Mouse (Mus musculus): ENCODE results near the gene Slc5a6. TPM values are rescaled to one million over a fixed set of nuclear protein-coding genes. Genes with fewer than 3 reads are reported as not detected.
"Not testable (repeated sequence)": the region's sequence is repeated elsewhere in the genome, so short reads cannot be mapped to it uniquely, and the experiment has no call there.

Gene Slc5a6
- polyA plus RNA-seq, 1 experiment = not detected

DNA sequence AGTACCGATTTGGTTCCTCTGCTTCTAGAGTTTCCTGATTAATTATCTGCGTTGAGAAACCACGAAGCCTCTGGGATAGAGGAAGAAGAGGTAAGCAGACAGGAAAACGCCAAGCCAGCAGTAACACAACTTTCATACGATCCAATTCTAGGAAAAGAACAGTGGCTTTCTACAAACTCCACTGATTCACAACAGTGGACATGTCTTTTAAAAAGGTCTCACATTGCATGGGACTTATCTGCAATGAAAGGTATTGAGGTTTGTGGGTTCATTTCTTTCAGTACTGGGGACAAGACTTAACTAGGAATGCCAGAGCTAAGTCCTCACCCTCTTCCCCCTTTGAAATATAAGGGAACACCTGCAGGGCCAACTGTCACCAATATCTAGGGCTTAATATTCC is 1.6 kb downstream of the Slc5a6 start:
- TF ChIP-seq CTCF (IDR thresholded peaks at IDR 0.05; ENCODE audit: insufficient read depth, low read depth, low read length) (no peak), POLR2A (IDR thresholded peaks at IDR 0.05; ENCODE audit: insufficient read depth, low read depth, low read length) (no peak)
- WGBS = 85% methylated on average over 5 of the region's 5 CpGs
- Histone ChIP-seq H3K4me3 (ENCODE audit: insufficient read depth, low read depth, low read length) (no peak overlapping the region), H3K27ac (ENCODE audit: insufficient read depth, low read depth, low read length) (no peak overlapping the region), H3K4me1 (ENCODE audit: control insufficient read depth, insufficient read depth, low read length) (no peaks in the 10 kb centered on the region)

DNA sequence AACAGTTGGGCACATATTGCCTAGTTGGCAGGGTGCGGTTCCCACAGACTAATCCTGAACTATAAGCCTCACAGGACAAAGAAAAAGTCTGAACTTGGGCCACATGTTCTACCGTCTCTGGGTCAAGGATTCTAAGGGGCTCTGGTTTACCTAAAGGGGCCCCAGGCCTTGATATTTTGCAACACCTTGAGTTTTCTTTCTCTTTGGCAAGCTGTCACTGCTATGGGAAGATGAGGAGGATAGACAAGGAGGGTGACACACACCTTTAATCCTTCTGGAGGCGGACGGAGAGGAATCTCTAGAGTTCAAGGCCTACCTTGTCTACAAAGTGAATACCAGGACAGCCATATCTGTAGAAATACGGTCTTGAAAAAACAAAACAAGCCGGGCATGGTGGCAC is 2.3 kb downstream of the Slc5a6 start:
- 95% methylated on average over 6 of the region's 6 CpGs for WGBS
- Histone ChIP-seq H3K4me3 (ENCODE audit: insufficient read depth, low read depth, low read length) (no peak overlapping the region), H3K4me1 (ENCODE audit: control insufficient read depth, insufficient read depth, low read length) (no peaks in the 10 kb centered on the region), H3K27ac (ENCODE audit: insufficient read depth, low read depth, low read length) (no peak overlapping the region)
- TF ChIP-seq POLR2A (IDR thresholded peaks at IDR 0.05; ENCODE audit: insufficient read depth, low read depth, low read length) (no peak), CTCF (IDR thresholded peaks at IDR 0.05; ENCODE audit: insufficient read depth, low read depth, low read length) (no peak)

DNA sequence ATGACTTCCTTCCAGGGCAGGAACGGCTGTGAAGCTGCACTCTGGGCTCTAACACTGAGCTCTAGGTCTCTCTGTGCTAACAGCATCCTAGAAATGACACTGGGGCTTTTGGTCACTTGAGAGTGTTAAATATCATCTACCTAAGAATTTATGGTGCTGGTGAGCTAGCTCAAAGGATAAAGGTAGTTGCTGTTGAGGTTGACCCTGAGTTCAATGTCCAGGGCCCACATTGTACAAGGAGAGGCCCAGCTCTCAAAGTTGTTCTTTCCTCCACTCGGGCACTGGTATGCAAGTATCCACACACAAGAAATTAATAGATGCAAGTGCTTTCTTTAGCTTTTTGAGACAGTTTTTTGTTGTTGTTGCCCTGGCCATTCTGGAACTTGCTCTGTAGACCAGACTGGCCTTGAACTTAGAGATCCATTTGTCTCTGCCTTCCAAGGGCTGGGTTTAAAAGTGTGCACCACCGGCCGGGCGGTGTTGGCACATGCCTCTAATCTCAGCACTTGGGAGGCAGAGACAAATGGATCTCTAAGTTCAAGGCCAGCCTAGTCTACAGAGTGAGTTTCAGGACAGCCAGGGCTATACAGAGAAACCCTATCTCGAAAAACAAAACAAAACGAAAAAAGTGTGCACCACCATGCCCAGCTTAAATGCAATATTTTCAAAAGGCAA is 10.4 kb downstream of the Slc5a6 start:
- 93% methylated on average over 7 of the region's 7 CpGs for WGBS
- TF ChIP-seq CTCF (IDR thresholded peaks at IDR 0.05; ENCODE audit: insufficient read depth, low read depth, low read length) = no peak
- no peak for TF ChIP-seq POLR2A (IDR thresholded peaks at IDR 0.05; ENCODE audit: insufficient read depth, low read depth, low read length)
- Histone ChIP-seq H3K27ac (ENCODE audit: insufficient read depth, low read depth, low read length) (no peak overlapping the region), H3K4me3 (ENCODE audit: insufficient read depth, low read depth, low read length) (no peak overlapping the region), H3K4me1 (ENCODE audit: control insufficient read depth, insufficient read depth, low read length) (no peaks in the 10 kb centered on the region)

DNA sequence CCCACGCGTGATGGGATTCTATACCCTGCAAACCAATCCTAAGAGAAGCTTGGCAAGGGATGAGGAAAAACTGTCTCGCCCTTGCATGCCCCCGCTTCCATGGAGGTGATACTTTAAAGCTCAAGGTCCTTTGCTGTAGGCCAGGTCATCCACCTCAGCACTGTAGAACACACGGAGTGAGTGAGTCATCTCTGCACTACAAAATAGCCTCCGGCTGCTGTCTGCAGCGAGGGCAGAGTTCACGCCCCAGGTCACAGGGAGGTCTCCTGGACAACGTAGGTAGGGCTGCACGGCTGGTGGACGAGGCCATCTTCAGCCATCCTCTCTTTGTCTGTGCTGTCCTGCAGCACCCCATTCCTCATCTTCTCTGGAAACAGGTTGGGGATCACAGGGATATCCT is 12.2 kb downstream of the Slc5a6 start:
- H3K27ac ChIP-seq (ENCODE audit: insufficient read depth, low read depth, low read length); H3K4me1 ChIP-seq (ENCODE audit: control insufficient read depth, insufficient read depth, low read length); H3K4me3 ChIP-seq (ENCODE audit: insufficient read depth, low read depth, low read length): not testable (repeated sequence)
- 92% methylated on average over 11 of the region's 11 CpGs for WGBS

DNA sequence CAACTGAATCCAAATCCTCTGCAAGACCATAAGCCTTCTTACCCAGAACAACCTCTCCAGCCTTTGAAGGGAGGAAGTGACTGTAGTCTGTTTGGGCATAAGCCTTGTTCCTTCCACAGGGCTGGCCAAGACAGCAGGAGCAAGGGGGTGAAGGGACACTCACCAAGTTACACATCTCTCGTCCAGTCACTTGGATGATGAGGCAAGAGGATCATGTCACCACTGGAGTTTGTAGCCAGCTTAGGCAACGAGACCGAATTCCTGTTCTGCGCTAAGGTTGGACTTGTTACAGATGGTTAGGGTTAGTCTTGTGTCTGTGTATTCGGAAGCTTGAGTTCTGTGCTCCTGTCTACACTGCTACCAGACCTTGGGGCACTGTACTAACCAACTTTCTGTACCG is 14.1 kb downstream of the Slc5a6 start:
- no peak overlapping the region for H3K4me3 ChIP-seq (ENCODE audit: insufficient read depth, low read depth, low read length)
- TF ChIP-seq CTCF (IDR thresholded peaks at IDR 0.05; ENCODE audit: insufficient read depth, low read depth, low read length) (no peak), POLR2A (IDR thresholded peaks at IDR 0.05; ENCODE audit: insufficient read depth, low read depth, low read length) (no peak)
- no peaks in the 10 kb centered on the region for H3K4me1 ChIP-seq (ENCODE audit: control insufficient read depth, insufficient read depth, low read length)
- 94% methylated on average over 6 of the region's 6 CpGs for WGBS
- no peak overlapping the region for H3K27ac ChIP-seq (ENCODE audit: insufficient read depth, low read depth, low read length)

DNA sequence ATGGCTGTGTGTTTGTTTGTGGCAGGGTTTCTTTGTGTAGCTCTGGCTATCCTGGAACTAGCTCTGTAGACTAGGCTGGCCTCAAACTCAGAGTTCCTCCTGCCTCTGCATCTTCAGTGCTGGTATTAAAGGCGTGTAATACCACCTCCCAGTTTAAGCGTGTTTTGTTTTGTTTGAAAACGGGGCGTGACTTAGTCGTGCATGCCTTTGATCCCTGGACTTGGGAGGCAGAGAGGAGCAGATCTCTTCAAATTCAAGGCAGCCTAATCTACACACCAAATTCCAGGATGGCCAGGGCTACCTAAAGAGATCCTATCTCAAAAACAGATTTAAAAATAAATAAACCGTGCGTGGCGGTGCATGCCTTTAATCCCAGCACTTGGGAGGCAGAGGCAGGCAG is 17.2 kb downstream of the Slc5a6 start:
- WGBS = 88% methylated on average over 8 of the region's 8 CpGs
- no peak overlapping the region for H3K27ac ChIP-seq (ENCODE audit: insufficient read depth, low read depth, low read length)

DNA sequence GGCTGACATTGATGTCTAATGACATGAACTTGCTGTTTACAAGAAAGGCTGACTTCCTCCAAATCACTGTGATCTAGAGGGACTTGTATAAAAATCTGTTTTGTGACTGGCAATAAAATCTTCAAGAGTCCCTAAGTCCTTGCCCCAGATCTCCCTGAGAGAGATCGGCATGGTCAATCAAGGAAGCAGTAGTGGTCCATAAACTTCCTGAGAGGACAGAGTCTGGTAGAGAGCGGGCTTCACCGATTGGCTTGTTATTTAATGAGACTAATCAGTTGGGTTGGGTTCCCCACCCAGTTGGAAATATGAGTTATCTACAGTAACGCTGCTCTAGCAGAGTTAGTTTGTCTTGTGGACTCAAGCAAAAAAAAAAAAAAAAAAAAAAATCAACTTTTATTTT is 17.8 kb downstream of the Slc5a6 start:
- TF ChIP-seq POLR2A (IDR thresholded peaks at IDR 0.05; ENCODE audit: insufficient read depth, low read depth, low read length) (no peak), CTCF (IDR thresholded peaks at IDR 0.05; ENCODE audit: insufficient read depth, low read depth, low read length) (no peak)
- H3K4me1 ChIP-seq (ENCODE audit: control insufficient read depth, insufficient read depth, low read length) = no peaks in the 10 kb centered on the region
- whole genome bisulfite sequencing = 91% methylated on average over 4 of the region's 4 CpGs
- no peak overlapping the region for H3K27ac ChIP-seq (ENCODE audit: insufficient read depth, low read depth, low read length)
- no peak overlapping the region for H3K4me3 ChIP-seq (ENCODE audit: insufficient read depth, low read depth, low read length)

More for the DNA sequence above, 17.2 kb downstream of the Slc5a6 start:
- Histone ChIP-seq H3K4me3 (ENCODE audit: insufficient read depth, low read depth, low read length) (no peak overlapping the region), H3K4me1 (ENCODE audit: control insufficient read depth, insufficient read depth, low read length) (no peaks in the 10 kb centered on the region)
- TF ChIP-seq CTCF (IDR thresholded peaks at IDR 0.05; ENCODE audit: insufficient read depth, low read depth, low read length) = no peak
- TF ChIP-seq POLR2A (IDR thresholded peaks at IDR 0.05; ENCODE audit: insufficient read depth, low read depth, low read length) = no peak

DNA sequence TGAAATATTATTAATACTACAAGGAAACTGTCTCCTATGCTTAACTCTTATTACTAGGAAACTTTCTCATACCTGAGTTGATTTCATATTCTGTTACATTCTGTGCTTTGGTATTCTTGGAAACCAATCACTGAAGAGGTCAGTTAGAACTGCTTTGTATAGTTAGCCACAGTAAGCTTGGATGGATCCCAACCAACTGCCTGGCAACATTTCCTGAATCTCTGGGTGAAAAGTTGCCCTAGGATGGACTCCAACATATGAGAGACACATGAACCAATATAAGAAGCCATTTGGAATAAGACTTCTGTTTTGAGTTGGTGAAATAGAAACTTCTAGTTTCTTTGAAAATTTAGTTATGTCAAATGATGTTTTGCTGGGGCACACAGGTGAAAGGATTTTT is 24.1 kb downstream of the Slc5a6 start:
- no peak for TF ChIP-seq POLR2A (IDR thresholded peaks at IDR 0.05; ENCODE audit: insufficient read depth, low read depth, low read length)
- no peak for TF ChIP-seq CTCF (IDR thresholded peaks at IDR 0.05; ENCODE audit: insufficient read depth, low read depth, low read length)
- Histone ChIP-seq H3K4me1 (ENCODE audit: control insufficient read depth, insufficient read depth, low read length) (no peaks in the 10 kb centered on the region), H3K4me3 (ENCODE audit: insufficient read depth, low read depth, low read length) (no peak overlapping the region), H3K27ac (ENCODE audit: insufficient read depth, low read depth, low read length) (no peak overlapping the region)

DNA sequence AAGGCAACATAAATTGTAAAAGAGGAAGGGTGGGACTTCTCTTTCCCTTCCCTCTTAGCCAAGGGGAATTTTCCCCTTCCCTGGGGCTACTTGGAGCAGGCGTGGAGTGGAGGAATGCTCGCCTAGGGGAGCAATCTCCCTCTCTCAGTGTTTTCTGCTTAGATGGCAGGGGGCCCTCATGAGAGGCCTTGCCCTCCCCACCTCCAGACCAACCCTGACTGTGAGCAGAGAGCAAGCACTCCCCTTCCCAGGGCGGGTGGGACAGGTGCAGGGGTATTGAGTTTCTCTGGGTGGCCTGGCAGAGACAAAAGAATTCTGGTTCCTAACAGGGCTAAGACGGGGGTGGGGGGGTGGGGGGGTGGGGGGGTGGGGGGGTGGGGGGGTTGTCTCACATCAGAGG is 25.5 kb downstream of the Slc5a6 start:
- TF ChIP-seq POLR2A (IDR thresholded peaks at IDR 0.05; ENCODE audit: insufficient read depth, low read depth, low read length) (no peak), CTCF (IDR thresholded peaks at IDR 0.05; ENCODE audit: insufficient read depth, low read depth, low read length) (no peak)
- H3K4me3 ChIP-seq (ENCODE audit: insufficient read depth, low read depth, low read length) = no peak overlapping the region
- no peak overlapping the region for H3K27ac ChIP-seq (ENCODE audit: insufficient read depth, low read depth, low read length)
- H3K4me1 ChIP-seq (ENCODE audit: control insufficient read depth, insufficient read depth, low read length) = no peaks in the 10 kb centered on the region
- WGBS = 35% methylated on average over 4 of the region's 4 CpGs

DNA sequence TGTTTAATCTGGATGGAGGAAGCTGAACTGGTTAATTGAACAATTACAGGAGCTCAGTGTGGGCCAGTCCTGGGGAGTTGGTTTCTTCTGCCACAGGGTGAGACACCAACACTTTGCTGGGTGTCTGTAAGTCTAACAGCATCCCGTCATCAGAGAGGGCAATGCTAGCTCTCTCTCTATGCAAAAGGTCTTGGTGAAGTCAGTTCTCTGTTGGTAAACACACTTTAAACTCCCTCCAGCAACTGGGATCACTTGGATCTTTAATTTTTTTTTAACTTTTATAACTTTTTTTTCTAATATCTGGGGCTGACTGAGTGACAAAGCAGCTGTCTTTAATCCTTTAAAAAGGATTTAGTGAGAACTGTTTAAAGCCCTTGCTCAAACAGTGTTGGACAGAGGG is 26.0 kb downstream of the Slc5a6 start:
- no peak overlapping the region for H3K27ac ChIP-seq (ENCODE audit: insufficient read depth, low read depth, low read length)
- WGBS = 34% methylated on average over 1 of the region's 1 CpGs

DNA sequence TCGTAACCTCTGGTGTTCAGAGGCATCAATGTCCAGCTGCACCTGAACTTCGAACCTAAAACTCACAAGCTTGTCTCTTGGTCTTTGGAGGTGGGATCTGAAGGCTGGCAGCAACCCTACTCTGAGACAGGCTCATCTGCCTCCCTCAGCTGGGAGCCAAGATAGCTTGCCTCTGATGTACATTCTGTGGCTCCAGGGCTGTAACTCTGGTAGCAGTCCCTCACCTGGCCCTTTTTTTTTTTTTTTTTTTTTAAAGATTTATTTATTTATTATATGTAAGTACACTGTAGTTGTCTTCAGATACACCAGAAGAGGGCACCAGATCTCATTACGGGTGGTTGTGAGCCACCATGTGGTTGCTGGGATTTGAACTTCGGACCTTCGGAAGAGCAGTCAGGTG is 26.9 kb downstream of the Slc5a6 start:
- H3K27ac ChIP-seq (ENCODE audit: insufficient read depth, low read depth, low read length); H3K4me1 ChIP-seq (ENCODE audit: control insufficient read depth, insufficient read depth, low read length): not testable (repeated sequence)
- WGBS = 83% methylated on average over 5 of the region's 5 CpGs

More for the DNA sequence above, 26.0 kb downstream of the Slc5a6 start:
- no peak for TF ChIP-seq POLR2A (IDR thresholded peaks at IDR 0.05; ENCODE audit: insufficient read depth, low read depth, low read length)
- TF ChIP-seq CTCF (IDR thresholded peaks at IDR 0.05; ENCODE audit: insufficient read depth, low read depth, low read length) = no peak
- H3K4me1 ChIP-seq (ENCODE audit: control insufficient read depth, insufficient read depth, low read length) = no peaks in the 10 kb centered on the region
- H3K4me3 ChIP-seq (ENCODE audit: insufficient read depth, low read depth, low read length) = no peak overlapping the region

More for the DNA sequence above, 26.9 kb downstream of the Slc5a6 start:
- H3K4me3 ChIP-seq (ENCODE audit: insufficient read depth, low read depth, low read length) = not testable (repeated sequence)

All from olfactory bulb, adult 2 months (tissue).